Mouse (Mus musculus): ENCODE data around the gene Usp39. TPM values are rescaled to one million over a fixed set of nuclear protein-coding genes. Genes with fewer than 3 reads are reported as not detected.

Usp39 gene
- 43.7 and 45.6 TPM in 2 replicates for total RNA-seq (2023)

DNA sequence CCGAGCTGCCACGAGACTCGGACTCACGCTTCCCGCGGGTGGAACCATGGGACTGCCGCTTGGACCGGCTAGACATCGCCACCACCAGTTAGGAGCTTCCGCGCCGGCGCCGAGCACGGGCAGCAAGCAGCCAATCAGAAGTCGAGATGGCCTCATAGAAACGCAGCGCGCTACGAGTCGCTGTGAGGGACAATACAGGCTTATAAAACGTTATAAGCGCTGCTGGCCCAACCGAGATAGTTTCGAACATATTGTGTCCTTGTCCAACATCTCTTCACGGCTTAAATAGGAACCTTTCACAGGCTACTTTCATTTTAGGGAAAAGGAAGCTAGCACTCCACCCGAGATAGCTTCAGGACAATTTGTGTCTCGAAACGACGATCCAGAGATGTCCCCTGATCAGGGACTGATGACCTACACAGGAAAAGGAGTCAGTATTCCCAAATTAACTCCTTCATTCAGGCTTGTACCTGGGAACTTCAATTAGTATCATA lies at the start of gene Usp39:
Gene Usp39, minus strand, starts transcription at position 111 of the 494 bp plus-strand sequence.

DNA sequence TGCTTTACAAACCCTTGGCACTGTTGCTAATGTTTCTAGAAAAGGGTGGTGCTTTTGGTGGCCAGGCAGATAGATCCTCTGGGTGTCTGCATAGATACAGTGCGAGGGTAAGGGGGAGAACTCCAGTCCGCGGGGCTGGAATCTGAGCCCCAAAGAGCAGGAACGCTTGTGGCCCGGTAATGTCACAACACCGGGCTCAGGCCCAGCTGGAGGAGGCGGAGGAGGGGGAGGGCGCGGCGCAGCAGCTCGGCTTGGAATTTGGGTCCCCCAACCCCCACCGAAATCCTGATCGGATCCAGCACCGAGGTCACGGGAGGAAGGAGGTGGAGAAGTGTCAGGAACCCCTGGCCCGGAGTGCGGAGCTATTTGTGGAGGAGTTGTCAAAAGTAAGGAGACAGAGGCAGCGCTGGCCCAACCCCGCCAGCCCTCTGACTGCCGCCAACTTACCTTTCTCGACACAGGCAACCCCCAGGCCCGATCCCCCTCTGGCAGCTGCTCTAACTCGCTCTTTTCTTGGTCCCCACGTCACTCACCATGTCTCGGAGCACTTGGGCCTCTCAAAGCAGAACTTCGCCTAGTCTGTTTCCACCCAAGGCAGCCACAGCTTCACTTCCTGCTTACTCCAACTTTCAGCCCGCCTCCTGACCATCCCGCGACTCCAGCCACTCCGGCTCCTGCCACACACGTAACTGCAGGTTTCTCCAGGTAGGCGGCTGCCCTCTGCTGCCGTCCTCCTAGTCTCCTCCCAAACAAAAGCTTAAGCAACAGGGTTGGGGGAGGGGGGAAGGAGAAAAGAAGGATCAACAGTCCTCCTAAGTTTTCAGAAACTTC lies 45.2 kb upstream of the Usp39 start, which contains the start of gene Vamp8:
Gene Vamp8, minus strand, starts transcription at position 763 of the 831 bp plus-strand sequence.

GRCm38 (mm10) chr6:72380131-72380770 lies 35.3 kb upstream of the Usp39 start, which contains the start of gene Vamp5:
Vamp5 (minus strand) TSS chr6:72380468.

DNA sequence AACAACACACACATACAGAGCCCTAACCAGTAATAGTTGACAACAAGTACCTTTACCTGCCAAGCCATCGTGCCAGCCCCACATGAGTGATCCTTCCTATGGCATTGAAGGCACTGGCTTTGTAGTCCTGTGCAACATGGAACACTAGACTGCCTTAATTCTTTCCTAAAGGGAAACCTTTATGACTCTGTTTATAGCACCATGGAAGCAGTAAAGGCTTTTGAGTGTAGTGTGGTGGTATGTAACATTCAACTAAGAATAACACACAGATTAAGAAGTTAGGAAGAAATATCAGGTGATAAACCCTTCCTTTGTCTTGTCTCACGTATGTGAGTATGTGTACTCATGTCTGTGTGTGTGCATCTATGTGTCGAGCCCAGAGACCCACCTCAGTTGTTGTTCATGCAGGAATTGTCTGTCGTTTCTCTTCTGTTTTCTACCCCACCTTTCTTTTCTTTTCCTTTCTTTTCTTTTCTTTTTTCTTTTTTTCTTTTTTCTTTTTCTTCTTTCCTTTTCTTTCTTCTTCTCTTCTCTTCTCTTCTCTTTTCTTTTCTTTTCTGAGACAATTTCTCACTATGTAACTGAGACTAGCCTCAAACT lies 22.0 kb upstream of the Usp39 start, which contains the start of gene Rnf181:
Gene Rnf181, minus strand, starts transcription at position 113 of the 600 bp plus-strand sequence.

GRCm38 (mm10) chr6:72355066-72355911 lies 10.3 kb upstream of the Usp39 start, which contains the start of gene Tmem150a:
Tmem150a (plus strand) TSS chr6:72355447.

GRCm38 (mm10) chr6:72347166-72347941 lies 2.4 kb upstream of the Usp39 start, which contains the start of gene 0610030E20Rik:
0610030E20Rik (plus strand) TSS chr6:72347317.

Other genes with a start within 250 kb of the Usp39 start
- gene St3gal5, start 247.6 kb downstream of the Usp39 start, total RNA-seq (2023) = 354 and 381 TPM in 2 replicates
- 0.32 and 0.39 TPM in 2 replicates for gene Atoh8, start 109.6 kb downstream of the Usp39 start, total RNA-seq (2023)
- gene Sftpb, start 40.6 kb downstream of the Usp39 start, total RNA-seq (2023) = 1.5 and 2.0 TPM in 2 replicates
- gene 0610030E20Rik, start 2.1 kb upstream of the Usp39 start, total RNA-seq (2023) = 47.6 and 59.0 TPM in 2 replicates
- gene Tmem150a, start 10.3 kb upstream of the Usp39 start, total RNA-seq (2023) = 1.2 and 1.5 TPM in 2 replicates
- 57.2 and 63.1 TPM in 2 replicates for gene Rnf181, start 21.8 kb upstream of the Usp39 start, total RNA-seq (2023)
- gene Vamp5, start 35.3 kb upstream of the Usp39 start, total RNA-seq (2023) = 37.2 and 50.9 TPM in 2 replicates
- gene Vamp8, start 45.5 kb upstream of the Usp39 start, total RNA-seq (2023) = 222 and 223 TPM in 2 replicates
- 5.1 and 7.4 TPM in 2 replicates for gene Ggcx, start 69.1 kb upstream of the Usp39 start, total RNA-seq (2023)
- gene Mat2a, start 94.4 kb upstream of the Usp39 start, total RNA-seq (2023) = 78.9 and 102 TPM in 2 replicates
- not detected in 2 replicates for gene Sh2d6, start 176.5 kb upstream of the Usp39 start, total RNA-seq (2023)
- 272 and 314 TPM in 2 replicates for gene Capg, start 199.2 kb upstream of the Usp39 start, total RNA-seq (2023)